Mouse (Mus musculus) hindbrain, postnatal 0 days (tissue): ENCODE data around the gene Samm50. TPM values are rescaled to one million over a fixed set of nuclear protein-coding genes. Genes with fewer than 3 reads are reported as not detected.
"Not testable (repeated sequence)": the region's sequence is repeated elsewhere in the genome, so short reads cannot be mapped to it uniquely, and the experiment has no call there.

Experiments used
- ATAC-seq: fragments of 200-750 bp; cut with Nextera tagmentation; 2 replicates; pipeline ENCODE4 v1.8.0; 2017; ENCODE audit warnings: mild to moderate bottlenecking, moderate TSS enrichment, moderate library complexity
- DNase-seq: peaks from one replicate; pipeline ENCODE4 v3.0.0-alpha.2; 2015; ENCODE audit warnings: low spot score
- H3K27ac ChIP-seq: fragments of 300-500 bp; sonication (generic); 2 replicates; pipeline ENCODE4 v1.5.1; 2014; ENCODE audit warnings: mild to moderate bottlenecking
- H3K27me3 ChIP-seq: fragments of 300-500 bp; sonication (generic); 2 replicates; pipeline ENCODE4 v1.6.1; 2014; ENCODE audit warnings: low read length, mixed read lengths; ENCODE audit not compliant: insufficient read depth
- H3K36me3 ChIP-seq: fragments of 300-500 bp; sonication (generic); 2 replicates; pipeline ENCODE4 v1.6.1; 2014; ENCODE audit warnings: low read length, mixed read lengths; ENCODE audit not compliant: insufficient read depth
- H3K4me1 ChIP-seq: fragments of 300-500 bp; sonication (generic); 2 replicates; pipeline ENCODE4 v1.6.1; 2014; ENCODE audit warnings: antibody characterized with exemption, low read length, mixed read lengths; ENCODE audit not compliant: insufficient read depth
- H3K4me2 ChIP-seq: fragments of 300-500 bp; sonication (generic); 2 replicates; pipeline ENCODE4 v1.6.1; 2014; ENCODE audit warnings: low read depth, mild to moderate bottlenecking, low read length, moderate library complexity, mixed read lengths
- H3K4me3 ChIP-seq: fragments of 300-500 bp; sonication (generic); 2 replicates; pipeline ENCODE4 v1.5.1; 2014; ENCODE audit warnings: low read length
- H3K9ac ChIP-seq: fragments of 300-500 bp; sonication (generic); replicated peaks from 2 replicates; pipeline ENCODE4 v1.6.1; 2014; ENCODE audit warnings: mild to moderate bottlenecking, low read length, moderate library complexity, mixed read lengths
- H3K9me3 ChIP-seq: fragments of 300-500 bp; sonication (generic); 2 replicates; pipeline ENCODE4 v1.6.1; 2016; ENCODE audit warnings: low read length, mixed read lengths
- CTCF ChIP-seq: IDR thresholded peaks from 2 replicates; pipeline ENCODE4 v1.5.1; 2016; ENCODE audit warnings: antibody characterized with exemption, control low read depth, low read depth
- WGBS: fragments of 180-500 bp; shearing (Covaris S2); extraction: QIAGEN DNeasy Blood & Tissue Kit; methylation state at CpG from one replicate; pipeline ENCODE4 v1.1.7; 2014; 5-methylcytosine and 5-hydroxymethylcytosine counted together
- polyA plus RNA-seq: library from polyadenylated mRNA; unstranded; fragments of >200 nt; fragmentation: Nextera tagmentation; extraction: Ambion mirVana; gene quantifications from 2 replicates; pipeline ENCODE4 v1.2.1, GENCODE M21; 2015
- total RNA-seq: library from RNA; depleted of rRNA; stranded (reverse); fragments of >200 nt; gene quantifications from 2 replicates; pipeline ENCODE4 v1.2.3, GENCODE M21; 2014; rRNA removed

Gene Samm50
- total RNA-seq (28.0 and 30.9 TPM in 2 replicates), polyA plus RNA-seq (92.3 and 93.6 TPM in 2 replicates)

DNA sequence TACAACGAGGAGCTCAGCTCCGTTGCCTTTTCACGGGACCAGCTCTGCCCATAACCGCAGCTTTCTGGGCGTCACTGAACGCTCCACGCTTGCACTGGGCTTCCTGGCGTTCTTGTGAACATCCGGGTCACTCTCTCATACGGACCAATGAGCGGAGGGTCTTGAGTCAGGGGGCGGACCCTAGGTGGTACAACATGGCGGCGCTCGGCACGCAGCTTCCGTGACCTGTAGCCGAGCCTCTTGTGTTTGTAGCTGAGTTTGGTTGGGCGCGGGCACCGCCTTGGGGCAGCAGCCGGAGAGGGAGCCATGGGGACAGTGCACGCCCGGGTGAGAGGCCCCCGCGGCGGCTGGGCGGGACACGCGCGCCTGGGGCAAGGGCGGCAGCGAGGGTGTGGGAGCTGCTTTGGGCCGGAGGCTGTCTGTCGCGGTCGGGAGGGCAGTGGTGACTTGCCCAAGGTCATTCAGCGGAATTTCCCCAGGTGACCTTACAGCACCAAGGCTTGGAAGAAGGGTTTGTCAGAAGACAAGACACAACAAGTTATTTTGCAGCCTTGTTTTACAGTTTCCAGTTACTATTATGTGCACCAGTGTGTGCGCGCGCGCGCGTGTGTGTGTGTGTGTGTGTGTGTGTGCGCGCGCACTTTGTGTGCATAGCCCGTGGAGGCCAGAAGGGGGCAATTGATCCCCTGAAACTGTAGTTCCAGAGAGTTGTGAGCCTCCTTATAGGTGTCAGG is at the start of gene Samm50:
TSS of gene Samm50 (plus strand) at position 184 of the 734 bp plus-strand sequence.
- Histone ChIP-seq H3K4me1 (peaks cover 7% of the 10 kb centered on the region; the same call in 1 of the 2 replicates), H3K4me2 (peak within 1 kb of the TSS; percentile 75), H3K36me3 (peaks cover 16% of the 10 kb centered on the region), H3K27ac (peak within 1 kb of the TSS; percentile 90), H3K9ac (peak within 1 kb of the TSS; percentile 59), H3K27me3 (no peaks in the 10 kb centered on the region), H3K4me3 (peak within 1 kb of the TSS; percentile 73), H3K9me3 (no peaks in the 10 kb centered on the region)
- peak; percentile 35; the same call in 1 of the 2 replicates for TF ChIP-seq CTCF
- peak; percentile 99 for ATAC-seq
- WGBS = 6% methylated on average over 48 of the region's 48 CpGs
- peak; percentile 97 for DNase-seq

DNA sequence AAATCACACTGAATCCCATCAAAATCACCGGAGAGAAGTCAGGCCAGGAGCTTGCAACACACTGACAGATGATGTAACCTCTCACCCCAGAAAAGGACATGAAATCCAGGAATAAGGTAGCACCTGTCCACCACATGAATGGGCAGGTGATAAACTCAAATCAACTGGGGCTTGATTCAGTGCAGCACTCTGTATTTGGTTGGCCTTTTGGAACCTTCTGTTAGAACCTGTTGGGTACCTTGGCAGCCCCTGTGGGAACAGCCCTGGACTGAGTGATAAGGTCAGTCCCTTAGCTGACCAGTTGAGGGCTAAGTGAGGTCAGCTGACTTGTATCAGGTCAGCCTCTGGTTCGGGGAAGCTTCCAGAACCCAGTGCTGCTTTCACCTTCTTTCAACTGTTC is 35.9 kb upstream of the Samm50 start:
- H3K4me1 ChIP-seq = no peaks in the 10 kb centered on the region
- no peak for ATAC-seq
- H3K4me3 ChIP-seq = no peak overlapping the region
- H3K36me3 ChIP-seq = no peaks in the 10 kb centered on the region
- no peak overlapping the region for H3K4me2 ChIP-seq
- no peak overlapping the region for H3K9ac ChIP-seq
- DNase-seq = no peak
- WGBS = 85% methylated on average over 2 of the region's 2 CpGs
- H3K9me3 ChIP-seq = no peaks in the 10 kb centered on the region
- no peaks in the 10 kb centered on the region for H3K27me3 ChIP-seq
- no peak for TF ChIP-seq CTCF
- H3K27ac ChIP-seq = no peak overlapping the region

GRCm38 (mm10) chr15:84157530-84157929 is 34.5 kb upstream of the Samm50 start:
- ATAC-seq, H3K27ac ChIP-seq, H3K4me1 ChIP-seq, H3K9ac ChIP-seq, H3K4me3 ChIP-seq, H3K9me3 ChIP-seq, H3K27me3 ChIP-seq, DNase-seq, H3K36me3 ChIP-seq, H3K4me2 ChIP-seq: not testable (repeated sequence)
- 88% methylated on average over 6 of the region's 6 CpGs for WGBS

DNA sequence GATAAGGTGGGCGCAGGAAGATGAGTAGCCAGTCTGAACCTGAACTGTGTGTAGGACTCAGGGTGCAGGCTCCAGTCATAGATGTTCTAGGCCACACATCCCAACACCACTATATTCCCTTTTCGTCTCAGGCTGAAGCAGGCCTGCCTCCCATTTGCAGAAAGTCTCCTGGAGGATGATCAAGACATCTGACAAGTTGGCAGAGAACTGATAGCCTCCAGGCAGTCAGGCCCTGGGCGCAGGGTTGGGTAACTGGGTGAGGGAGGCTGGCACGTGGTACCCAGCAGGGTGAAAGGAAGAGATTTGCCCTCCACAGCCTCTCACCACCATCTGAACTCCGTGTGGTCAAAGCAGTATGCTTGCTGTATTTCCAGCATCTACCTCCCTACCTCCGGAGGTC is 30.2 kb upstream of the Samm50 start:
- no peaks in the 10 kb centered on the region for H3K36me3 ChIP-seq
- no peak for TF ChIP-seq CTCF
- DNase-seq = no peak
- ATAC-seq = no peak
- H3K9me3 ChIP-seq = no peaks in the 10 kb centered on the region
- no peaks in the 10 kb centered on the region for H3K27me3 ChIP-seq
- no peaks in the 10 kb centered on the region for H3K4me1 ChIP-seq
- H3K27ac ChIP-seq = no peak overlapping the region
- no peak overlapping the region for H3K9ac ChIP-seq
- H3K4me3 ChIP-seq = no peak overlapping the region
- H3K4me2 ChIP-seq = no peak overlapping the region
- WGBS = 79% methylated on average over 6 of the region's 6 CpGs

GRCm38 (mm10) chr15:84166818-84167217 is 25.2 kb upstream of the Samm50 start:
- Histone ChIP-seq H3K4me1 (peaks cover 14% of the 10 kb centered on the region), H3K27me3 (no peaks in the 10 kb centered on the region), H3K36me3 (no peaks in the 10 kb centered on the region), H3K9ac (no peak overlapping the region), H3K9me3 (no peaks in the 10 kb centered on the region), H3K4me3 (no peak overlapping the region), H3K4me2 (peak overlapping the region; percentile 95), H3K27ac (peak overlapping the region; percentile 89; the same call in 1 of the 2 replicates)
- 72% methylated on average over 6 of the region's 6 CpGs for WGBS
- ATAC-seq (no peak), DNase-seq (no peak)
- no peak for TF ChIP-seq CTCF

GRCm38 (mm10) chr15:84167600-84167999 is 24.4 kb upstream of the Samm50 start, which contains the start of gene Pnpla3:
Gene Pnpla3, plus strand, starts transcription at chr15:84167837.
- under 1% methylated on average over 26 of the region's 28 CpGs for WGBS
- H3K36me3 ChIP-seq = no peaks in the 10 kb centered on the region
- DNase-seq = peak; percentile 99

More at GRCm38 (mm10) chr15:84167600-84167999, 24.4 kb upstream of the Samm50 start, which contains the start of gene Pnpla3:
- peak; percentile 97 for ATAC-seq
- H3K9me3 ChIP-seq = no peaks in the 10 kb centered on the region
- peak within 1 kb of the TSS; percentile 89 for H3K27ac ChIP-seq
- peak; percentile 53 for TF ChIP-seq CTCF
- peak within 1 kb of the TSS; percentile 76 for H3K9ac ChIP-seq
- H3K4me1 ChIP-seq = peaks cover 14% of the 10 kb centered on the region
- H3K27me3 ChIP-seq = no peaks in the 10 kb centered on the region
- H3K4me3 ChIP-seq = peak within 1 kb of the TSS; percentile 62
- H3K4me2 ChIP-seq = peak within 1 kb of the TSS; percentile 95
